Mouse (Mus musculus) midbrain, embryonic 15.5 days (tissue): Measurements from ENCODE around the gene Emc10. TPM values are rescaled to one million over a fixed set of nuclear protein-coding genes. Genes with fewer than 3 reads are reported as not detected.

Experiments
- ATAC-seq: fragments of 200-750 bp; cut with Nextera tagmentation; replicated peaks from 2 replicates; pipeline ENCODE4 v1.8.0; 2017; ENCODE audit warnings: moderate TSS enrichment
- H3K27ac ChIP-seq: fragments of 300-500 bp; sonication (generic); 2 replicates; pipeline ENCODE4 v1.5.1; 2015; ENCODE audit warnings: mild to moderate bottlenecking, inconsistent platforms
- H3K27me3 ChIP-seq: fragments of 300-500 bp; sonication (generic); replicated peaks from 2 replicates; pipeline ENCODE4 v1.6.1; 2015; ENCODE audit warnings: inconsistent platforms
- H3K36me3 ChIP-seq: fragments of 300-500 bp; sonication (generic); replicated peaks from 2 replicates; pipeline ENCODE4 v1.6.1; 2015; ENCODE audit warnings: inconsistent platforms
- H3K4me1 ChIP-seq: fragments of 300-500 bp; sonication (generic); 2 replicates; pipeline ENCODE4 v1.6.1; 2015; ENCODE audit warnings: inconsistent platforms
- H3K4me2 ChIP-seq: fragments of 300-500 bp; sonication (generic); 2 replicates; pipeline ENCODE4 v1.6.1; 2015; ENCODE audit warnings: inconsistent platforms, mild to moderate bottlenecking, moderate library complexity
- H3K4me3 ChIP-seq: fragments of 300-500 bp; sonication (generic); 2 replicates; pipeline ENCODE4 v1.5.1; 2015; ENCODE audit warnings: mild to moderate bottlenecking, inconsistent platforms
- H3K9ac ChIP-seq: fragments of 300-500 bp; sonication (generic); 2 replicates; pipeline ENCODE4 v1.6.1; 2015; ENCODE audit warnings: mild to moderate bottlenecking, inconsistent platforms
- H3K9me3 ChIP-seq: fragments of 300-500 bp; sonication (generic); 2 replicates; pipeline ENCODE4 v1.6.1; 2016; ENCODE audit warnings: inconsistent platforms
- WGBS: fragments of 180-500 bp; shearing (Covaris S2); methylation state at CpG from one replicate; pipeline ENCODE4 v1.1.7; 2015; ENCODE audit warnings: mixed read lengths; 5-methylcytosine and 5-hydroxymethylcytosine counted together
- microRNA-seq: library from miRNA; unstranded; fragments of <30 nt; microRNA quantifications from one replicate; pipeline ENCODE4, GENCODE M21; 2016
- polyA plus RNA-seq: library from polyadenylated mRNA; unstranded; fragments of >200 nt; fragmentation: Nextera tagmentation; extraction: Ambion mirVana; gene quantifications from 2 replicates; pipeline ENCODE4 v1.2.1, GENCODE M21; 2015

Gene Emc10
- polyA plus RNA-seq, 1 experiment from 2014 or later, result 145 TPM

DNA sequence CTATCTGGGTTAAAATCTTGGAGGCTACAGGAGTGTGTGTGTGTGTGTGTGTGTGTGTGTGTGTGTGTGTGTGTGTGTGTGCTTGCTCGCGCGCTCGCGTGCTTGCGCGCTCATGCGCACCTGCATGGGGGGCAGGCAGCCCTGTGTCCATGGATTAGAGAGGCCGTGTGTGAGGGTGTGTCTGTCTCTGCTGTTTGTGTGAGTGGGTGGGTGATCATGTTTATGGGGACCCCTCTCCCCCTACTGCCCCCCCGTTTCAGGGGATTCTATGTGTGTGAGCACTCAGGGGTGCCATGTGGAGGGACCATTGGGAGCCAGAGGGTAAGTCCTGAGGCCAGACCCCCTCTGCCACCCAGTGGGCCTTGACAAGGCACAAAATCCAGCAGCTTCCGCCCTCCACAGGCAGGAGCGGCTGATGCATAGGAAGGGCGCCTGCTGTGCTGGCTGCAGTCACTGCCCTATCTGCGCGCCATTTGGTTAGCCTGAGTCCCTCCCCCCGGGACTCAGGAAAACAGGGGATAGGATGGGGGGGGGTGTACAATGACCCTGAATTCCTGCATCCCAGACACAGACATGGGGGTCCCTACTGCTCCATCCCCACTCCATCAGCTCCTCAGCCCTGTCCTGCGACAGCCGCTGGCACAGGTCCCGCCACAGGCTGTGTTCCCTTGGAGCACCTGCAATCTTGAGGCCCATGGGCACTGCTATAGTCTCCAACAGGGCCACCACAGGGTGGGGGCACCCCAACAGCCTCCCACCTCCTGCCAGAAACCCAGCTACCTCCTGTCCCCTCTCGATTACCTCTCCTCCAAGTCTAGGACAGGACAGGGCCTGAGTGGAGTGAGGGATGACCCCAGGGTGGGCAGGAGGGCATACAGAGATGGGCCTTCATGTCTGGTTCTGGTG lies 52.8 kb downstream of the Emc10 start:
- Histone ChIP-seq H3K36me3 (peaks cover 11% of the 10 kb centered on the region; the same call in 1 of the 2 replicates), H3K9me3 (no peaks in the 10 kb centered on the region), H3K4me3 (peak overlapping the region; percentile 87), H3K4me1 (peaks cover 63% of the 10 kb centered on the region), H3K4me2 (peak overlapping the region; percentile 88), H3K27me3 (no peaks in the 10 kb centered on the region), H3K9ac (peak overlapping the region; percentile 100), H3K27ac (peak overlapping the region; percentile 99)
- peak; percentile 28 for ATAC-seq
- 5% methylated on average over 20 of the region's 20 CpGs for WGBS

DNA sequence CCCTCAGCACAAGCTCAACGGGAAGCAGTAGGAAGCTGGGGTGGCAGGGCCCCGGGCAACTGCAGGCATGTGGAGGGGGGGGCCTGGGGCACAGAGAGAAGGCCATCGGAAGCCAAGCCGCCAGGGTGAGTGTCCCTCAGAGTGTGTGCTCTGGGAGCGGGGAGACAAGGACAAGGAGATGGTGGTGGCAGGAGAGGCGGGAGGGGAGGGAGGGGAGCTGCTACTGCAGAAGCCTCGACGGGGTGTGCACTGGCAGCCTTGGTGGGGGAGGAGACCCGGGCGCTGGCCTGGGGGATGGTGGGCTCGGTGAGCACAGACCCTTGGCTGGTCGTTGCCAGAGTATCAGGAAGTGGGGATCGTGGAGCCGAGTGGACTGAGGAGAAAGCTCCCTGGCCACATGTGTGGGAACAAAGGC lies 53.9 kb downstream of the Emc10 start:
- peak overlapping the region; percentile 87 for H3K4me3 ChIP-seq
- no peaks in the 10 kb centered on the region for H3K9me3 ChIP-seq
- H3K9ac ChIP-seq, result peak overlapping the region; percentile 100
- no peaks in the 10 kb centered on the region for H3K27me3 ChIP-seq
- peak overlapping the region; percentile 88 for H3K4me2 ChIP-seq
- 0% methylated on average over 14 of the region's 14 CpGs for WGBS
- peak; percentile 28 for ATAC-seq
- peak overlapping the region; percentile 99 for H3K27ac ChIP-seq
- H3K36me3 ChIP-seq, result 0 out of 2 replicates have a peak, but pooled peaks cover 4% of the 10 kb centered on the region
- peaks cover 64% of the 10 kb centered on the region for H3K4me1 ChIP-seq

DNA sequence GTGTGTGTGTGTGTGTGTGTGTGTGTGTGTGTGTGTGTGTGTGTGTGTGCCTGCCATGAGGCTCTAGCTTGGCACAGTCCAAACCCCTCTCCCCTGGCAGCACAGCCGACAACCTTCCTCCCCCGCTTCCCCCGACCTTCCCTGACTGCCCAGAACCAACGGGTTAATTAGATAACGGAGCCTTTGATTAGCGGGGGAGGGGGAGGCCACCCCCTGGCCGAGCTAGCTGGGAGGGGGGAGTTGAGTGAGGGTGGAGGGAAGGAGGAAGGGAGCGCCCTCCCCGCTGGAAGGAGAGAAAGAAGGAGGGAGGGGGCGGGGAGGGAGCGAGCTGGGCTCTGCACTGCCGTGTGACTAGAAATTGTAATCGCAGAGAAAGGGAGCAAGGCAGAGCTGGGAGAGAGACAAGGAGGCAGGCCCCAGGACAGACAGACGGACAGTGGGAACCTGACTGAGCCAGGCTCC lies 54.6 kb downstream of the Emc10 start:
- Histone ChIP-seq H3K4me1 (peaks cover 61% of the 10 kb centered on the region), H3K9ac (peak overlapping the region; percentile 100), H3K27me3 (no peaks in the 10 kb centered on the region), H3K4me2 (peak overlapping the region; percentile 88), H3K36me3 (0 out of 2 replicates have a peak, but pooled peaks cover 4% of the 10 kb centered on the region), H3K27ac (peak overlapping the region; percentile 99), H3K4me3 (peak overlapping the region; percentile 87), H3K9me3 (no peaks in the 10 kb centered on the region)
- peak; percentile 75 for ATAC-seq
- WGBS, result 0% methylated on average over 14 of the region's 14 CpGs

DNA sequence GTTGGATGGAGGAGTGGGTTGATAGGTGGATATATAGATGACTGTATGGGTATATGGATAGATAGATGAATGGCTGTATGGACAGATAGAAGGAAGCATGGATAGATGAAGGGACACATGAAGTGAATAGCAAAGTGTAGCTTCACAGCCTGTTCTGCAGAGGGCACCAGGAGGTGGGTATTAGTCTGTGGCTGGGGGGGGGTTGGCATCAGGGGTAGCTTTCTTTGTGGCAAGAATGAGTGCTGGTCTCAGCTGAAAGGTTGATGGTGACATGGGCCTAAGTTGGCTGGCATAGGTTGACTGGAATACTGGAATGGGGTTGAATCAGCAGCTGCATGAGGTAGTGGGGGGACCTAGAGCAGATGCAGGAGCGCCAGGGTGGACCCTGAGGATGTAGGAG lies 55.1 kb downstream of the Emc10 start:
- Histone ChIP-seq H3K4me2 (peak overlapping the region; percentile 88), H3K4me1 (peaks cover 56% of the 10 kb centered on the region), H3K36me3 (no peaks in the 10 kb centered on the region), H3K27ac (peak overlapping the region; percentile 99), H3K4me3 (peak overlapping the region; percentile 87), H3K9ac (peak overlapping the region; percentile 100), H3K27me3 (no peaks in the 10 kb centered on the region), H3K9me3 (no peaks in the 10 kb centered on the region)
- ATAC-seq, result peak; percentile 1; the same call in 1 of the 2 replicates
- 0% methylated on average over 1 of the region's 1 CpGs for WGBS

DNA sequence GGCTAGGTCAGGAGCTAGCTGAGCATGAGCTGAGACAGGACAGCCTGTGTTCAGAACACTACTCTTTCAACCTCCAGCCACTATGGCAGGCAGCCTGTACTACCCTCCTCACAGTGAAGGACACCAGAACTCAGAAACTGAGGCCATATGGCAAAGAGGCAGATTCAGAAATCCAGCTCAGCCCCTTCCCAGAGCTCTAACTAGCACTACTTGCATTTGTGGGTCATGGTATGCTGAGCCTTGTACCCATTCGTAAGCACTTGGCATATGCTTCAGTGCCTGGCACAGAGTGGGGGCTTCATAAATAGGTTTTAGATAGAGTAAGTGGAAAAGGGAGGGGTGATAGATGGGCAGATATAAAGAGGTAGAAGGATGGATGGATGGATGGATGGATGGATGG lies 55.9 kb downstream of the Emc10 start:
- Histone ChIP-seq H3K4me1 (peaks cover 49% of the 10 kb centered on the region), H3K4me2 (no peak overlapping the region), H3K27ac (peak overlapping the region; percentile 99), H3K9me3 (no peaks in the 10 kb centered on the region), H3K27me3 (no peaks in the 10 kb centered on the region), H3K4me3 (no peak overlapping the region), H3K36me3 (no peaks in the 10 kb centered on the region), H3K9ac (no peak overlapping the region)
- WGBS, result 84% methylated on average over 1 of the region's 1 CpGs
- ATAC-seq, result no peak

Small RNA genes lying within 50 kb of the gene (microRNA-seq; reads per million reads assigned to microRNA genes)
- gene Mir7052, result 0.74 reads per million
- gene Mir7053, result not detected

Other genes with a start within 250 kb of the Emc10 start
- gene 1700028J19Rik, start 249.8 kb downstream of the Emc10 start, polyA plus RNA-seq, result 1.4 and 1.7 TPM in 2 replicates
- 232 and 240 TPM in 2 replicates for gene 2410002F23Rik, start 249.8 kb downstream of the Emc10 start, polyA plus RNA-seq
- gene Acp4, start 239.2 kb downstream of the Emc10 start, polyA plus RNA-seq, result 0.21 TPM in 1 of 2 replicates, not detected in the other
- gene Gm15517, start 235.1 kb downstream of the Emc10 start, polyA plus RNA-seq, result not detected in 2 replicates
- 3.6 and 3.9 TPM in 2 replicates for gene Clec11a, start 189.6 kb downstream of the Emc10 start, polyA plus RNA-seq
- 39.8 and 46.5 TPM in 2 replicates for gene Shank1, start 186.3 kb downstream of the Emc10 start, polyA plus RNA-seq
- gene Syt3, start 112.4 kb downstream of the Emc10 start, polyA plus RNA-seq, result 56.3 and 57.2 TPM in 2 replicates
- 2.1 and 2.6 TPM in 2 replicates for gene 1700008O03Rik, start 110.7 kb downstream of the Emc10 start, polyA plus RNA-seq
- 16.7 and 18.1 TPM in 2 replicates for gene Lrrc4b, start 67.5 kb downstream of the Emc10 start, polyA plus RNA-seq
- 5.8 and 6.0 TPM in 2 replicates for gene Aspdh, start 31.1 kb downstream of the Emc10 start, polyA plus RNA-seq
- gene Josd2, start 28.5 kb downstream of the Emc10 start, polyA plus RNA-seq, result 38.8 and 42.2 TPM in 2 replicates
- 30.1 and 36.6 TPM in 2 replicates for gene Fam71e1, start 52 bp upstream of the Emc10 start, polyA plus RNA-seq
- 0.19 and 0.28 TPM in 2 replicates for gene Mybpc2, start 28.1 kb upstream of the Emc10 start, polyA plus RNA-seq
- 0.05 TPM in 1 of 2 replicates, not detected in the other for gene Spib, start 35.5 kb upstream of the Emc10 start, polyA plus RNA-seq
- gene Pold1, start 52.3 kb upstream of the Emc10 start, polyA plus RNA-seq, result 23.8 and 25.3 TPM in 2 replicates
- gene Nr1h2, start 57.4 kb upstream of the Emc10 start, polyA plus RNA-seq, result 61.1 and 66.6 TPM in 2 replicates
- gene Napsa, start 75.9 kb upstream of the Emc10 start, polyA plus RNA-seq, result 1.1 and 1.4 TPM in 2 replicates
- 5.8 and 8.0 TPM in 2 replicates for gene Kcnc3, start 94.1 kb upstream of the Emc10 start, polyA plus RNA-seq
- 2.3 and 2.9 TPM in 2 replicates for gene Myh14, start 174.3 kb upstream of the Emc10 start, polyA plus RNA-seq
- gene Izumo2, start 212.2 kb upstream of the Emc10 start, polyA plus RNA-seq, result not detected in 2 replicates